Mouse (Mus musculus): ENCODE measurements around the gene Lta.
A peak's percentile ranks its signal among the peaks of the same experiment; 100 is the strongest.

The Lta gene

GRCm38 (mm10) chr17:35204494-35205379, at the start of gene Lta:
Gene Lta, minus strand, starts transcription at chr17:35205351.
- no peak for DNase-seq (ENCODE audit: low read depth)

DNA sequence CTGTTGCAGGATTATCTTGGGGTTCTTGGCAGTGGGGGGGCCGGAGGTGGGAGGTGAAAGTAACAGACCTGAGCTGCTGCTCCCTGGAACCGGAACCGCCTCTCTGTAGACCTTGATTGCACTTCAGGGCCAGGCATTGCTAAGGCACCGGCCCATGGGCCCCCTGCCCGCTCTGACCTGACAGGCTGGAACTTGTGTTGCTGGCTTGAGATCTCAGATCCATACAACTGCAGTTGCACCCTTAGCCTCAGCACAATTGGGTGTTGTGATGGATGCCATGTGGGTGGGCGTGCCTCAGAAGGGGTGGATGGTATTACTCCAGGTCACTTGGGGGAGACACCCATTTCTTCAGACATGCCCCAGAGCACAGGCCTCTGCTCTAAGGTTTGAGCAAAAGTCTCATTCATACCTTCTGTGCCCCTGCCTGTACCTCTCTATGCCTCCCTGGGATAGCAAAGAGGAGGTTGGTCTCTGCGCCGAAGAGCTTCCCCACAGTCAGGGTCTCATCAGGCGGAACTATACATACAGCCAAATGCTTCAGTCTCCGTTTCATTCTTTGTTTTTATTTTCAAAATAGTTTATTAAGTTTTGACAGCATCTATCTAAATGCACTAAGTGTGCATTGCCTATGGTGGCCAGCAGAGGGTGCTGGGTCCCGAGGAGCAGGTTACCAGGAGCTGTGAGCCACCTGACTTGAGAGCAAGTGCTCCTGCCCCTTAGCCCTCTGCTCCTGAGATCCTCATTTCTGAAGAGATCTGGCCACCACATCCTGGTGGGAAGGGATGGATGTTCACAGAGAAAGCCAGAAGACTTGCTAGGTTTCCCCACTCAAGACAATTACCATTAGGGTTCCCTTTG, 49.3 kb upstream of the Lta start:
- DNase-seq (ENCODE audit: low read depth): no peak

GRCm38 (mm10) chr17:35253293-35254093, 48.3 kb upstream of the Lta start:
- no peak for DNase-seq (ENCODE audit: low read depth)

DNA sequence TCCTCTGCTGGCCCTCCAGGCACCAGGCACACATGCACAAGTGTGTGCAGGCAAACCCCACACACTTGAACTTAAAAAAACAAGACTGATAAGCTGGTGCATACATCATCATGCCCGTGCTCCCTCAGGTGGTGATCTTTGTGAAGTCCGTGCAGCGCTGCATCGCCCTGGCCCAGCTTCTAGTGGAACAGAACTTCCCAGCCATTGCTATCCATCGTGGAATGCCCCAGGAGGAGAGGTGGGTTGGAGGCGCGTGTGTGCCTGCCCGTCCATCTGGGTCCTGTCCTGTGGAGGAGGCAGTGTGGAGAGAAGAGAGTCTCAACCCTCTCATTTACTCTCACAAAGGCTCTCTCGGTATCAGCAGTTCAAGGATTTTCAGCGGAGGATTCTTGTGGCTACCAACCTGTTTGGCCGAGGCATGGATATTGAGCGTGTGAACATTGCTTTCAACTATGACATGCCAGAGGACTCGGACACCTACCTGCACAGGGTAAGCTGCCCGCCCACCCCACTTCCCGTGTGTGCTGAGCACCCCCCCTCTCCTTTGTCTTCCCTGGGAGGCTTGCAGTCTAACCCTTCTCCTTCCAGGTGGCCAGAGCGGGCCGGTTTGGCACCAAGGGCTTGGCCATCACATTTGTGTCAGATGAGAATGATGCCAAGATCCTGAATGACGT, 47.6 kb upstream of the Lta start:
- no peak for DNase-seq (ENCODE audit: low read depth)

- DNase-seq (ENCODE audit: low read depth): no peak
Measured at GRCm38 (mm10) chr17:35251981-35252380, 46.8 kb upstream of the Lta start.

DNA sequence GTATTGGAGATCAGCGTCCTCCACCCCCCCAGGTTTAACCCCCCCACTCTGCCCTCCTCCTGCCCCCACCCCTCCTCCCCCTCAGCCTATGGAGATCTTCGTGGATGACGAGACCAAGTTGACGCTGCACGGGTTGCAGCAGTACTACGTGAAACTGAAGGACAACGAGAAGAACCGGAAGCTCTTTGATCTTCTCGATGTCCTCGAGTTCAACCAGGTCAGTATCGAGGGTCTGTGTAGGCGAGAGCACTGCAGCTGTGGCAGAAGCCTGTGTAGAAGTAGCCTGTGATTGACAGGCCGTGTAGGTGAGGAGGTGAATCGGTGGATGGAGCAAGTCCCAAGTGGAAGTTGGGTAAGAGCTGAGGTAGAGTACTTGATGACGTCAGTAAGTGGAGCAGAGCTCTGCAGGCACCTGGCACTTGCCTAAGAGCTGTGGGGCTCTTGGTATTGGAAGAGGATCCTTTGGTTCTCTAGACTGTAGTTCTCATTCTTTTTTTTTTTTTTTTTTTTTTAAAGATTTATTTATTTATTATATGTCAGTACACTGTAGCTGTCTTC, 46.1 kb upstream of the Lta start:
- DNase-seq (ENCODE audit: low read depth): no peak

DNA sequence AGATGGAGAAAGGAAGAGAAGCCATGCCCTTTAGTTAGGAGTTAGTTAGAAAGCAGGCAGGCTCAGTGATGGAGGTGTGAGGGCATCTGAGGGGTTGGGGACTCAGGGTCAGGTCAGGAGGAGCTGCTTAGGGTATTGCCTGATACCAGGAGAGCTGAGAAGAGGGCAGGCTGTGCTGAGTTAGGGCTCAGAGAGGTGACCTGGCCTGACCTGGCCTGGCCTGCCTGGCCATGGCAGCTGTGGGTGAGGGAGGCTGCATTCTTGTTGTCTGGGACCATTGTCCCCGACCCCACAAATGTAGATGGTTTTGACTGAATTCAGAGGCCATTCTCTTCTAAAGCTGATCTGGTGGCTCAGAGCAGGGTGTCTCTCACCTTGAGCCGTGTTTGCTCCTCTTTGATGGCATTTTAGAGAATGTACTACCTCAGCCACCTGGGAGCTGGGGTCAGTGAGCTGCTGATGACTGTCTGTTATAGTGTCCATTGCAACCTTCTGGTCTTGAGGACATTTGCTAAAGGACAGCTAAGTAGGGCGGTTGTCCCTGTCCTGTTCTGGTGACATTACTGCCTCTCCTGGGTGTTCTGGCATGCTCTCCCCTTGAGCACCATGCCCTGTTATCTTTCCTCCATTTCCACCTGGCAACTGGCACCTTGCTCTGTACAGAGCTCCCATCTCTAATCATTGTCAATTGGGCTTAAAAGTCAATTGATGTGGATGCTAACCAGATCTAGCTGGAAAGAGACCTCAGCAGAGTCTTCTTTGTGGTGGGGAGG, 45.4 kb upstream of the Lta start:
- no peak for DNase-seq (ENCODE audit: low read depth)

- no peak for DNase-seq (ENCODE audit: low read depth)
Measured at GRCm38 (mm10) chr17:35249451-35250197, 44.5 kb upstream of the Lta start.

DNA sequence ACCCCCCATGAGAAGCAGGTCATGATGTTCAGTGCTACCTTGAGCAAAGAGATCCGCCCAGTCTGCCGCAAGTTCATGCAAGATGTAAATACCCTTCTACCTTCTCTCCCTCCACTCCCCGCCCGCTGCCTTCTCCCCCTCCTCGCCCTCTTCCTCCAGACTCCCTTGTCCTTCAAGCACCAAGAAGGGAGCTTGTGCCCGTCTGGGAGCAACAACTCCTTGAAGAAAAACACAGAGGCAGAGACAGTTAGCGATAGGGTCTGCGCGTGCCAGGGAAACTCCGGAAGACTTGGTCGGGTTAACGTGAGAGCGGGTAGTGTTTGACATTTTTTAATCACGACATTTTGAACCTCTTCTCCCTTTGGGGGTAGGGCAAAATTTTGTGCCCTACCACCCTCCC, 43.8 kb upstream of the Lta start:
- DNase-seq (ENCODE audit: low read depth): no peak

DNA sequence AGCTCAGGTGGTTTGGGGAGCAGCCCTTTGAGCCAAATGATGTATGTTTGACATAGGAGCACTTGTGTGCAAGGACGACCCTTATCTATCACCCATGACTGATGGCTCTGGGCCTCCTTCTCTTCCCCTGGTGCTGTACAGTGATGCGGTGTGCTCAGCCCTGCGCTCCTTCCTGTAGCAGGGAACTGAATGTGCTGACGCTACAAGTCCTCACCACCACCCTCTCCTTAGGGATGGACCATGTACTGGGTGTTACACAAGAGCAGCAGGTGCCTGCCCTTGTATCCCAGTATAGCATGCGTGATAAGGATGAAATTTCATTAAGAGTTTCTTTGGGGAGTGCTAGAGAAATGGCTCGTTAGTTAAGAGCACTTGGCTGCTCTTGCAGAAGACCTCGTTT, 42.0 kb upstream of the Lta start:
- DNase-seq (ENCODE audit: low read depth): no peak

GRCm38 (mm10) chr17:35245731-35246623, 40.8 kb upstream of the Lta start:
- DNase-seq (ENCODE audit: low read depth): no peak

GRCm38 (mm10) chr17:35244999-35245398, 39.8 kb upstream of the Lta start:
- DNase-seq (ENCODE audit: low read depth): no peak

GRCm38 (mm10) chr17:35243086-35243485, 37.9 kb upstream of the Lta start:
- no peak for DNase-seq (ENCODE audit: low read depth)

GRCm38 (mm10) chr17:35242015-35242941, 37.1 kb upstream of the Lta start:
- no peak for DNase-seq (ENCODE audit: low read depth)

DNA sequence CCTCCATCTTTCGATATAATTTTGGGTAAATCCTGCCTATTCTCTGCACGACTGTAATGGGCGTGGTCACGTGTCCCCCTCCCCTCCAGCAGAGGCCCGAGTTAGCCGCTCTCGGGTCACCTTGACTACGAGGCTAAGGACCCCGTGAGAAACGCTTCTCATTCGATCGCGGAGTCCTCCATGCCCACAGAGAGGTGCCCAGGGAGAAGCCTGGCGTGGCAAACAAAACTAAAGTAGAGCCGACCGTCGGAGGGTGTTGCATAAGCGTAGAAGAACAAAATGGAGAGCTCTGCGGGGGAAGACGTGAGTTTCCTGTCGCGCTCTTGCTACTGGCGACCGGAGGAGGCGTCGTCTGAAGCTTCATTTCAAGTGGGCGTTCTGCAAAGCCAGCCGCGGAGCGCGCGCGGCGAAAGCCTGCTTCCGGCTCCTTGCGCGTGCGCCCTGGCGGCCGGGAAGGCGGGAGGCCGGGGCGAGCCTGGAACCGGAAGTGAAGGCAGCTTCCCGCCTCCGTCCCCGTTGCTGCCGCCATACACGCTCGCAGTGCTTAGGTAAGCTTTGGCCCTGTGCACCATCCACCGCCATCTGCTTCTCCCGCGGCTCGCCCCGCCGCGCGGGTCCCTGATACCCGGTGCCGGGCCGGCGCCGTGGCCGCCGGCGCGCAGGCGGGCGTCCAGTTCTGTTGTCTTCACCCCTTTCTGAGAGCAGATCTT, 36.3 kb upstream of the Lta start, which contains the start of gene Ddx39b:
Ddx39b (plus strand) TSS at position 442 of the 710 bp plus-strand sequence.
- peak; percentile 88 for DNase-seq (ENCODE audit: low read depth)

GRCm38 (mm10) chr17:35240384-35241304, 35.5 kb upstream of the Lta start:
- DNase-seq (ENCODE audit: low read depth): no peak

Measured in c-Kit-positive CD71-negative TER-119-negative erythroid progenitor cells, embryonic 14.5 days (primary cell).